Mouse (Mus musculus): ENCODE data around the gene Prkag2. TPM values are rescaled to one million over a fixed set of nuclear protein-coding genes. Genes with fewer than 3 reads are reported as not detected.

Prkag2 gene
- polyA plus RNA-seq, 1 experiment from 2014 or later: 54.1 TPM

DNA sequence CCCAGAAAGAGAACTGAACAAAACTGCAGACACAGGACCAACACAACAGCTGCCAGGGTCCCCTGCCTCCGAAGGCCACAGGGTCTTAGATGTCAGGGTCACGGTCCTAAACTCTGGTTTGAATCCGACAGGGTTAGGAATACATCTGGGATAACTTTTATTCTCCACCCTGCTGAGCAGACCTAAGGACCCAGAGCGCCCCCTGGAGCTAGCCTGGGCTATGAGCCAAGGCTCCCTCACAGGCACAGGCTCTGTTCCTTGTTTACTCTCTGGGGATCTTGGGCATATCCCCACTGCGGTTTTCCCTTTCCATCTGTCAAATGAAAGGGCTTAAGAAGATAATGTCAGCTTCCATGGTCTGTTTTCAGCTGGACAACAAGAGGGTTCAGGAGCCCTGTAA is 59.1 kb downstream of the Prkag2 start:
- no peak overlapping the region for H3K9ac ChIP-seq (ENCODE audit: low read depth, low read length)
- H3K36me3 ChIP-seq (ENCODE audit: control insufficient read depth, insufficient read depth, low read length): no peaks in the 10 kb centered on the region
- no peak for ATAC-seq
- H3K9me3 ChIP-seq (ENCODE audit: control insufficient read depth, low read length): no peaks in the 10 kb centered on the region
- H3K4me3 ChIP-seq (ENCODE audit: low read length): no peak overlapping the region
- no peak overlapping the region for H3K4me2 ChIP-seq (ENCODE audit: low read depth, low read length)
- WGBS: 51% methylated on average over 5 of the region's 5 CpGs
- no peaks in the 10 kb centered on the region for H3K27me3 ChIP-seq (replicated peaks; ENCODE audit: control insufficient read depth, insufficient read depth, low read length)
- H3K4me1 ChIP-seq (ENCODE audit: control insufficient read depth, insufficient read depth, low read length): no peaks in the 10 kb centered on the region
- no peak overlapping the region for H3K27ac ChIP-seq (ENCODE audit: low read length)

DNA sequence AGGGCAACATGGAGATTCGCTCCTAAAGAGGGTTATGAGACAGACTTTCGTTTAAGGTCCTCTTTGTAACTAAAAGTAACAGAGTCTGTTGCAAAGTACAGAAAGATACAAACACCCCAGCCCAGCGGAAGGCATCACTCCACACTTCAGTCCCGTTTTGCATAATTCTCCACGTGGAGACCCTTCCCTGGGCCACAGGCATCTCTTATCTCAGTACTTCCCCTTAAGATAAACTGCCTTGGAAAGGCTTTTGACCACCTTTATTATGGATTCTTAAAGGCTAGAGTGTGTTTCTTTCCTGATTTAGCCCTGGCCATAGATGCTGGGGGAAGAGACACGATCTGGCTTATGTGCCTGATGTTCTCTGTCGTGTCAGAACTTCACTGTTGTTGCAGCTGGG is 59.5 kb downstream of the Prkag2 start:
- no peak overlapping the region for H3K9ac ChIP-seq (ENCODE audit: low read depth, low read length)
- ATAC-seq: no peak
- no peaks in the 10 kb centered on the region for H3K4me1 ChIP-seq (ENCODE audit: control insufficient read depth, insufficient read depth, low read length)
- H3K4me2 ChIP-seq (ENCODE audit: low read depth, low read length): no peak overlapping the region
- 74% methylated on average over 7 of the region's 7 CpGs for WGBS
- no peaks in the 10 kb centered on the region for H3K36me3 ChIP-seq (ENCODE audit: control insufficient read depth, insufficient read depth, low read length)
- H3K9me3 ChIP-seq (ENCODE audit: control insufficient read depth, low read length): no peaks in the 10 kb centered on the region
- no peak overlapping the region for H3K4me3 ChIP-seq (ENCODE audit: low read length)
- H3K27ac ChIP-seq (ENCODE audit: low read length): no peak overlapping the region
- H3K27me3 ChIP-seq (replicated peaks; ENCODE audit: control insufficient read depth, insufficient read depth, low read length): no peaks in the 10 kb centered on the region

- WGBS: 89% methylated on average over 2 of the region's 2 CpGs
Observed at GRCm38 (mm10) chr5:25038827-25039226, 61.6 kb downstream of the Prkag2 start.

DNA sequence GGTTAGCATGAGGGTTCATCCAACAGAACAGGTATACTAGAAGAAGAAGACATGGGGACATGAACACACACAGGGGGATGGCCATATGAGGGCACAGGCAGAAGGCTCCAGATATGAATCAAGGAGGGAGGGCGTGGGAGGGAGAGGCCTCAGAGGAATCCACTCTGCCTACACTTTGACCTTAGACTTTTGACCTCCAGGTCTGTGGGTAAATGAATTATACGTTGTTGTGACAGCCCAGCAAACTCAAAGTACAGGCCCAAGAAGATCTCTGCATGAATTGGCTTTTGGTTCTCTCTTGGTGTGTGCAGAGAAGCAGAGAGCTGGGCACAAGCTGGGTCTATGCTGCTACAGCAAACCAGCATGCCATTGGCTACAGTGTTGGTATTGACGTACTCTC is 65.1 kb downstream of the Prkag2 start:
- H3K4me2 ChIP-seq (ENCODE audit: low read depth, low read length): no peak overlapping the region
- H3K4me1 ChIP-seq (ENCODE audit: control insufficient read depth, insufficient read depth, low read length): peaks cover 3% of the 10 kb centered on the region
- no peaks in the 10 kb centered on the region for H3K27me3 ChIP-seq (replicated peaks; ENCODE audit: control insufficient read depth, insufficient read depth, low read length)
- H3K4me3 ChIP-seq (ENCODE audit: low read length): no peak overlapping the region
- no peaks in the 10 kb centered on the region for H3K36me3 ChIP-seq (ENCODE audit: control insufficient read depth, insufficient read depth, low read length)
- H3K9ac ChIP-seq (ENCODE audit: low read depth, low read length): no peak overlapping the region
- no peaks in the 10 kb centered on the region for H3K9me3 ChIP-seq (ENCODE audit: control insufficient read depth, low read length)
- 66% methylated on average over 3 of the region's 3 CpGs for WGBS
- no peak overlapping the region; the same call in 1 of the 2 replicates for H3K27ac ChIP-seq (ENCODE audit: low read length)
- peak; percentile 72 for ATAC-seq

More at GRCm38 (mm10) chr5:25038827-25039226, 61.6 kb downstream of the Prkag2 start:
- no peak overlapping the region for H3K4me3 ChIP-seq (ENCODE audit: low read length)
- no peak overlapping the region for H3K4me2 ChIP-seq (ENCODE audit: low read depth, low read length)
- 0 out of 2 replicates have a peak, but pooled peaks cover 2% of the 10 kb centered on the region for H3K4me1 ChIP-seq (ENCODE audit: control insufficient read depth, insufficient read depth, low read length)
- ATAC-seq: no peak
- no peak overlapping the region for H3K9ac ChIP-seq (ENCODE audit: low read depth, low read length)
- no peaks in the 10 kb centered on the region for H3K36me3 ChIP-seq (ENCODE audit: control insufficient read depth, insufficient read depth, low read length)
- H3K9me3 ChIP-seq (ENCODE audit: control insufficient read depth, low read length): no peaks in the 10 kb centered on the region
- H3K27ac ChIP-seq (ENCODE audit: low read length): no peak overlapping the region
- H3K27me3 ChIP-seq (replicated peaks; ENCODE audit: control insufficient read depth, insufficient read depth, low read length): no peaks in the 10 kb centered on the region

- 74% methylated on average over 4 of the region's 4 CpGs for WGBS
- no peak overlapping the region for H3K27ac ChIP-seq (ENCODE audit: low read length)
Observed at GRCm38 (mm10) chr5:25031456-25031856, 69.0 kb downstream of the Prkag2 start.

GRCm38 (mm10) chr5:25031037-25031436 is 69.4 kb downstream of the Prkag2 start:
- Histone ChIP-seq H3K27me3 (replicated peaks; ENCODE audit: control insufficient read depth, insufficient read depth, low read length) (no peaks in the 10 kb centered on the region), H3K9me3 (ENCODE audit: control insufficient read depth, low read length) (no peaks in the 10 kb centered on the region), H3K4me1 (ENCODE audit: control insufficient read depth, insufficient read depth, low read length) (peaks cover 8% of the 10 kb centered on the region), H3K4me2 (ENCODE audit: low read depth, low read length) (no peak overlapping the region), H3K27ac (ENCODE audit: low read length) (no peak overlapping the region), H3K36me3 (ENCODE audit: control insufficient read depth, insufficient read depth, low read length) (no peaks in the 10 kb centered on the region), H3K4me3 (ENCODE audit: low read length) (no peak overlapping the region), H3K9ac (ENCODE audit: low read depth, low read length) (no peak overlapping the region)
- 91% methylated on average over 11 of the region's 11 CpGs for WGBS
- ATAC-seq: no peak

More at GRCm38 (mm10) chr5:25031456-25031856, 69.0 kb downstream of the Prkag2 start:
- no peak overlapping the region for H3K9ac ChIP-seq (ENCODE audit: low read depth, low read length)
- no peak for ATAC-seq
- H3K36me3 ChIP-seq (ENCODE audit: control insufficient read depth, insufficient read depth, low read length): no peaks in the 10 kb centered on the region
- H3K27me3 ChIP-seq (replicated peaks; ENCODE audit: control insufficient read depth, insufficient read depth, low read length): no peaks in the 10 kb centered on the region
- no peak overlapping the region for H3K4me3 ChIP-seq (ENCODE audit: low read length)
- no peaks in the 10 kb centered on the region for H3K9me3 ChIP-seq (ENCODE audit: control insufficient read depth, low read length)
- H3K4me1 ChIP-seq (ENCODE audit: control insufficient read depth, insufficient read depth, low read length): peaks cover 8% of the 10 kb centered on the region
- no peak overlapping the region for H3K4me2 ChIP-seq (ENCODE audit: low read depth, low read length)

DNA sequence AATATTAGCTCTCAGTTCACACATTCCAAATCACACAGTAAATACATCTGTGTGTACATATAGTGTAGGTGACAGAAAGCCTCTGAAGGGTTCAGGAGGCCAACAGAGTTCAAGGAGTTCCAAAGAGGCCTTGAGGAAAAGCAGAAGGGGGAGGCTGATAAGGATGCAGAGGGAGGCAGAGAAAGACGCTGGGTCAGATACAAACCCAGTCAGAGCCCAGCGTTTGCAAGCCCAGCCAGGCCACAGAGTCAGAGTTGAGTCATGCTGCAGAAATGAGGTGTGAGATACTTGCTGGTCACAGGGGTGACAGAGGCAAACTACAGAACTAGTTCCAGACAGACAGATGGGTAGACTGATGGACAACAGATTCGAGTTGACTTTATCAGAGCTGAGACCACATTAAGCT is 70.2 kb downstream of the Prkag2 start:
- 32% methylated on average over 3 of the region's 3 CpGs for WGBS
- ATAC-seq: peak; percentile 47
- no peaks in the 10 kb centered on the region for H3K9me3 ChIP-seq (ENCODE audit: control insufficient read depth, low read length)

GRCm38 (mm10) chr5:25027673-25028072 is 72.8 kb downstream of the Prkag2 start:
- H3K4me1 ChIP-seq (ENCODE audit: control insufficient read depth, insufficient read depth, low read length): peaks cover 6% of the 10 kb centered on the region
- no peaks in the 10 kb centered on the region for H3K36me3 ChIP-seq (ENCODE audit: control insufficient read depth, insufficient read depth, low read length)
- 80% methylated on average over 4 of the region's 4 CpGs for WGBS
- no peak overlapping the region for H3K4me3 ChIP-seq (ENCODE audit: low read length)
- H3K9me3 ChIP-seq (ENCODE audit: control insufficient read depth, low read length): no peaks in the 10 kb centered on the region
- no peaks in the 10 kb centered on the region for H3K27me3 ChIP-seq (replicated peaks; ENCODE audit: control insufficient read depth, insufficient read depth, low read length)
- no peak overlapping the region for H3K9ac ChIP-seq (ENCODE audit: low read depth, low read length)
- no peak for ATAC-seq
- H3K27ac ChIP-seq (ENCODE audit: low read length): no peak overlapping the region
- H3K4me2 ChIP-seq (ENCODE audit: low read depth, low read length): no peak overlapping the region

More for the DNA sequence above, 70.2 kb downstream of the Prkag2 start:
- Histone ChIP-seq H3K36me3 (ENCODE audit: control insufficient read depth, insufficient read depth, low read length) (no peaks in the 10 kb centered on the region), H3K4me3 (ENCODE audit: low read length) (no peak overlapping the region), H3K4me2 (ENCODE audit: low read depth, low read length) (no peak overlapping the region), H3K27ac (ENCODE audit: low read length) (no peak overlapping the region), H3K27me3 (replicated peaks; ENCODE audit: control insufficient read depth, insufficient read depth, low read length) (no peaks in the 10 kb centered on the region), H3K4me1 (ENCODE audit: control insufficient read depth, insufficient read depth, low read length) (peaks cover 6% of the 10 kb centered on the region), H3K9ac (ENCODE audit: low read depth, low read length) (no peak overlapping the region)

- no peaks in the 10 kb centered on the region; the same call in 1 of the 2 replicates for H3K36me3 ChIP-seq (ENCODE audit: control insufficient read depth, insufficient read depth, low read length)
- no peak overlapping the region for H3K27ac ChIP-seq (ENCODE audit: low read length)
- 63% methylated on average over 12 of the region's 12 CpGs for WGBS
- ATAC-seq: peak; percentile 80
- peaks cover 6% of the 10 kb centered on the region for H3K4me1 ChIP-seq (ENCODE audit: control insufficient read depth, insufficient read depth, low read length)
- H3K27me3 ChIP-seq (replicated peaks; ENCODE audit: control insufficient read depth, insufficient read depth, low read length): no peaks in the 10 kb centered on the region
- H3K4me3 ChIP-seq (ENCODE audit: low read length): no peak overlapping the region
- no peak overlapping the region; the same call in 1 of the 2 replicates for H3K9ac ChIP-seq (ENCODE audit: low read depth, low read length)
- H3K4me2 ChIP-seq (ENCODE audit: low read depth, low read length): no peak overlapping the region
- no peaks in the 10 kb centered on the region for H3K9me3 ChIP-seq (ENCODE audit: control insufficient read depth, low read length)
Observed at GRCm38 (mm10) chr5:25025309-25026019, 75.0 kb downstream of the Prkag2 start.

All from intestine, embryonic 16.5 days (tissue).